Mouse (Mus musculus) spleen, adult 2 months (tissue): ENCODE measurements at regions not wholly inside any gene's neighbourhood (a gene's known extent, or its start where the extent isn't known, plus 50 kb on each side); places are given as distances from the start of the nearest gene placed in this dataset.

Experiments used
- CTCF ChIP-seq: fragments of 200-500 bp; IDR thresholded peaks from 2 replicates; pipeline ENCODE4 v1.5.1; 2011; ENCODE audit warnings: mild to moderate bottlenecking, inconsistent platforms; ENCODE audit not compliant: insufficient read depth, insufficient read length, insufficient replicate concordance; ENCODE audit errors: extremely low read depth
- POLR2A ChIP-seq: fragments of 200-500 bp; IDR thresholded peaks from 2 replicates; pipeline ENCODE4 v1.6.1; 2011; ENCODE audit warnings: low read depth, low read length, inconsistent platforms

GRCm38 (mm10) chr11:19670853-19671530, 253.2 kb upstream of the Spred2 start:
- TF ChIP-seq CTCF, result no peak
- no peak for TF ChIP-seq POLR2A
